Mouse (Mus musculus) spleen, postnatal 36 days (tissue): ENCODE results near the gene Ostm1.

Source experiments
- DNase-seq, 2 experiments: peaks; one replicate each; pipeline ENCODE4 v3.0.0; 2022; ENCODE audit warnings: low spot score in 2 of 2, mixed read lengths in 1 of 2

Ostm1 gene

GRCm38 (mm10) chr10:42583902-42584435 is 347 bp downstream of the Ostm1 start:
- DNase-seq = no peak

GRCm38 (mm10) chr10:42584436-42584983 is 888 bp downstream of the Ostm1 start:
- DNase-seq = no peak

- DNase-seq = no peak
These were observed 1.5 kb downstream of the Ostm1 start for GRCm38 (mm10) chr10:42585156-42585555.

DNA sequence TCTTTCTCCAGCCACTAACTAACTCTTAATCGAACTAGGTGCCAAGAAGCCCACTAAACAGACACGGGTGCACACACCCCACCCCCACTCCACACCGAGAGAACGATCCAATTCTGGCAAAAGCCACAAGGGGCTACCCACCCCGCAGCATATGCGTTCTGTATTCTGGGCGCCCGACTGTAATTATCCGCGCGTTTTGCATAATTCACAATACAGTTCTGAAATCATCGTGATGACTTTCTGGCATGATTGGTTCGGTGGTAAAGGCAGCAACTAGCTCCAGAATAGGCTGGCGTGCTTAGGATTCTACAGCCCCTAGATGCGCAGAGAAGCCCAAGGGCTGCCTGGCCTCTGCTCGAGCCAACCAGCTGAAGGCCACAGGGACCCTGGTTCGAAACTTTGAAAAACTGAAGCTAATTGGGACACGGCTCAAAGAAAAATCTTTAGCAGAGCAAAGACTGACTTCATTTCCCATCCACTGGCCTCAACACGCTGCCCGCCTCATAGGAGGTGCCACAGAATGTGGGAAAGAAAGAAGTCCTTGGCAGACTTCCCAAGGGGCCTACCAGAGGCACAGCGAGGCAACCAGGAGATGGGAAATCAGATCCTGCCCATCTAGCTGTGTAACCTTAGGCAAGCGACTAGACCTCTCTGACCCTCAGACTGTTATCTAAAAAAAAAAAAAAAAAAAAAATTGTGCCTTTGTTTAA is 2.1 kb downstream of the Ostm1 start:
- DNase-seq = no peak

DNA sequence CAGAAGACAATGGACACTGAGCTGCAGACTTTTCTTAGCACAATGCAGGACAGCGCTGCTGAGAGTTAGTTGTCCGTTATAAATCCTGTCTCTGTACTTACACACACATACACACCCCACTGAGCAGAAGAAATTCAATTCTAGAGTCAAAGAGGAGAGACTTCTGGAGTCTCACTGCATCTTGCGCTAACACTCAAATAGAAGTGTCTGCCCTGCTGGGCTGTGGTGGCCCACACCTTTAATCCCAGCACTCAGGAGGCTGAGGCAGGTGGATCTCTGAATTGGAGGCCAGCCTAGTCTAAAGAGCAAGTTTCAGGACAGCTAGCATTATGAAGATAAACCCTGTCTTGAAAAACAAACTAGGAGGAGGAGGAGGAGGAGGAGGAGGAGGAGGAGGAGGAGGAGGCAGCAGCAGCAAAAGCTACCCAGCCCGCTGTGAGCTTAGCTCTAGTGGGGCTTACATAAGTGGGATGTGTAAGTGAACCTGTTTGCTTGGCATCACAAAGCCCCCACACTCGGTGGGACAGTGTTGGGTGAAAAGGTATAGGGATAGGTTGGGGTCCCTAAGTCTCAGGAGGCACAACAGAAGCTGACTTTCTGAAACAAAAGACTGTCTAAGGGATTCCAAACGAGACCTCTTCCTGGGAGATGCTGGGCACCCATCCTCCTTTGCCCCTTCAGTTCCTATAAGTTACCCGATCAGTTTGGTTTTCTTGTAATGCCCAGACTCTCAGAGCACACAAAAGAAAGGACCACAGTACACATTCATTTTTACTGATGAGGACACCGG is 4.5 kb downstream of the Ostm1 start:
- no peak for DNase-seq

GRCm38 (mm10) chr10:42589505-42589904 is 5.9 kb downstream of the Ostm1 start:
- DNase-seq = no peak

DNA sequence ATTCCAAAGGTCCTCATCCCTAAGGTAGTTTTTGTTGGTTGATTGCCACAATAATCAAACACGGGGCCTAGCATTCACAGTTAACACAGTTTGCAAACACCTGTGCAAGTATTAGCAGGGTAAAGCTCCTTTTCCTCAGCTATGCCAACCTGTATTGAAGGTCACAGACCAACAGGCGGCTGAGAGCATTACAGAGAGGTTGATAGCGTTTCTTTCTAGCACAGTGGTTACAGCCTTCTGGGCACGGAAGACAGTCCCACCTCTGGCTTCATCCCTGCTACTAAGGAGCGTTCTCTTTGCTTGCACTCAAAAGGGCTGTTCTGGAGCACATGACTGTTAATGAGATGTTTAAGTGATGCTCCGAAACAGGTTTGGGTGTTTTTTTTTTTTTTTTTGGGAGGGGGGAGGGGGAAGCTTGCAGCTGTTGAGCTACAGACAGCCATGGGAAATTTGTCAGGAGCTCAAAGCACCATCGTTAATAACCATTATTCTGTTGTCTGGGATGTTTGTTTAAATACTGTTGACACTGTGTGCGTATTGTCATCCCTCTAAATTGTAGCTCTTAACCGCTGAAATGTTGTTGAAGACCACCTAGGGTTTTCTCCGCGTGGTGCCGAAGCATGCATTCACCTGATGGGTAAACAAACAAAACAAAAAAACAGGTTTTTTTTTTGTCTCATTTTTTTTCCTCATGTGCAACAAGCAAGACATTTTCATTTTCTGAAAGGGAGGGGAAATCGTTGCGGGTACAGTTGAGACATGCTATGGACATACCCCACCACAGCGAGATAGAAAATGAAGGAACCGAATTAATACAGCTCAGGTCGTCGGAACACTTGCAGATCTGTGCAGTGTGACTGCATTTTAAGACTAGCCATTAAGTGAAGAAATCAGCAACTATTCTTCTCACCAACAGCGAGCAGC is 6.9 kb downstream of the Ostm1 start:
- no peak for DNase-seq

DNA sequence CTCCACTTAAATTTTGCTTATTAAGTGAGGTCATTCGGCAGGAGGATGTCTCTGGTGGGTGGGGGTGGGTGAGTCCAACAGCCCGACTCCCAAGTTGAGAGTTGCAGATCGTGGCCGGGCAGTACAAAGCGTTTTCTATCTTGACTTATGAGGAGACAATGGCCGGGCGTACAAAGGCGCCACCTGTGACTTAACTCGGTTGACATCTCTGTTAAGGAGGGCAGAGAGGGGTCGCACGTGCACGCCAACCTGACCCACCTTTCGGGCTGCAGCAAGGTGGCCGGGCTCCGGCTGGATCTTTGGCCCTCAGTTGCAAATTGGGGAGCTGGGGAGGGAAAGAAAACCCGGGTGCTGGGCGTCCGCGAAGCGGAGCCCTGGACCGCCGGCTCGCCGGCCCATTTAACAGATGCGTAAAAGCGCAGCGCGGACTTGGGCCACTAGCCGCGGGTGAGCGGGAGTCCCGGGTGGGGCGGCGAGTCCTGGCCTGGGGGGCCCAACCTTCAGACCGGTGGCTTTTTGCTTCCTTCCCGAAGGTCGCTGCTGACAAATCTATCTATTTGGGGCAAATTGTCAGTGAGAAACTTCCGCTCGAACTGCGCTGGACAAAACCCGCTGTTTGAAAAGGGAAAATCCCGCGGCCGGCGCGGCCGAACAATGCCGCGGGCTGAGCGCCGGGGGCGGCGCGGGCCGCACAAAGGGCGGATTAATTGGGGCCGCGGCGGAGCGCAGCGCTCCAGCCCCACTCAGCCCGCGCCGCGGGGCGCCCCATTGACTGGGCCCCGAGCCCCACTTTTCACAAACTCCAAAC is 7.8 kb downstream of the Ostm1 start:
- no peak for DNase-seq

- no peak for DNase-seq
These were observed 8.5 kb downstream of the Ostm1 start for GRCm38 (mm10) chr10:42591993-42592686.

DNA sequence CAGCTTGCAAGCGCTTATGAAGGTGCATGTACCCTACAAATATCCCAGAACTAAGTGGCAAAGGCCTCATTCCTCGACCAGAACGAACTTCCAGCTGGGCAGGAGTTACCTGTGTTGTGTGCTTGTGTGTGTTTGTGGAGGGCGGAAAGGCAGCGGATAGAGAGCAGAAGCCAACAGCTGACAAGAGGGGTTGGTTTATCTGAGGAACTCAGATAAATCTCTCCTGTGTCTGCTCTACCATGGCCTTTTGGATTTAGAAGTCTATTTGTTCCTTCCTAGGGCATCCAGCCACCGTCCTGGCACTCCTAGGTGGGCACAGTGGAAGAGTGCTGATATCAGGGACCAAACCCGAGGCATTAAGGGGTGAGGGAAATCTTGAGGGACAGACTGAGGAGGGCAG is 9.6 kb downstream of the Ostm1 start:
- DNase-seq = no peak

DNA sequence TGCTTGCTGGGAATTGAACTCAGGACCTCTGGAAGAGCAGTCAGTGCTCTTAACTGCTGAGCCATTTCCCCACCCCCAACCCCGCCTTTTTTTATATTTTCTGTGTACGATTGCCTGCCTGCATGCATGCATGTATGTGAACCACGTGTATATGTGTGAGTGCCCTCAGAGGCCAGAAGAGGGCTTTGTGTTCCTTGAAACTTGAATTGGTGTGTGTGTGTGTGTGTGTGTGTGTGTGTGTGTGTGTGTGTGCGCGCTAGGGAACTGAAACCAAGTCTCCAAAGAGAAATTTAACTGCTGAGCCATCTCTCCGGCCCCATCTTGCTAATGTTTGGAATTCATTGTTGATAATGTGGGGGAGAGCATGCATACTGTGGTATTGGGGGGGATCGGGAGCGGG is 15.0 kb downstream of the Ostm1 start:
- no peak for DNase-seq

GRCm38 (mm10) chr10:42601556-42601955 is 17.9 kb downstream of the Ostm1 start:
- no peak for DNase-seq

- no peak for DNase-seq
These were observed 21.3 kb downstream of the Ostm1 start for GRCm38 (mm10) chr10:42604874-42605273.

GRCm38 (mm10) chr10:42606757-42607156 is 23.1 kb downstream of the Ostm1 start:
- DNase-seq = no peak

- no peak for DNase-seq
These were observed 29.5 kb downstream of the Ostm1 start for GRCm38 (mm10) chr10:42613075-42613474.

DNA sequence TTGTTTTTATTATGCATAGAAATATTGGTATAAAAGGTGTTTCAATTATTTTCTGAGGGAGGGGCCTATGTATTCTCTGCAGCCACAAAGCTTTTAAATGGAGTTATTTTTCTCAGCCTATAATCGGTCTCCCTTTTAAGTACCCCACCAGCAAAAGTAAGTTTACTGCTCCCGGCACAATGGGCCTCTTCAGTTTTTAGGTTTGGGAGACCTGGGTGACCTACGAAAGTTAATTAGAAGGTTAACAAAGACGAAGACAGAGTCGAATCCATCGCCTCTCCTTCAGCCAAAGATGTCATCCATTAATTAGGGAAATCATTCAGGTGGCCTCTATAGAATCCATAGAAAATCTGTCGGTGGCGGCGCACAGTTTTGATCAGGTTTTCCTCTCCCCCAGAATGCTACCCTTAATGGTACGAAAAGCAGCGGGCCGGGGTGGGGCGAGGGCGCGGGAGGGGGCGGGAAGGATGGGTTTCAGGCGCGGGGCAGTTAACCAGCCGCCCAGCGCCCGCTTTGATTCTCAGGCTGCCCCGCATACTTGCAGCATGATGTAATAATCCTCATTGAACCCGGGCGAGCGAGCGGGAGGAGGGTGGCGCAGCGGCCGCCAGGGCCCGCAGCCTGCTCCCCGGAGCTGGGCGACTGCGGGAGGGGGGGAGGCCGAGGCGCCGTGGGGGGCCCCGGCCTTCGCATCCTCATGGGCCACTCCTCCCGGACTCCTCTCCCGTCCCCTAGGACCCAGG is 30.2 kb downstream of the Ostm1 start:
- DNase-seq = no peak

- no peak for DNase-seq
These were observed 31.1 kb downstream of the Ostm1 start for GRCm38 (mm10) chr10:42614766-42615165.

- no peak for DNase-seq
These were observed 34.7 kb downstream of the Ostm1 start for GRCm38 (mm10) chr10:42618291-42618690.

- DNase-seq = no peak
These were observed 42.3 kb downstream of the Ostm1 start for GRCm38 (mm10) chr10:42625907-42626306.
